Mouse (Mus musculus): ENCODE measurements around the gene Snx6.

DNA sequence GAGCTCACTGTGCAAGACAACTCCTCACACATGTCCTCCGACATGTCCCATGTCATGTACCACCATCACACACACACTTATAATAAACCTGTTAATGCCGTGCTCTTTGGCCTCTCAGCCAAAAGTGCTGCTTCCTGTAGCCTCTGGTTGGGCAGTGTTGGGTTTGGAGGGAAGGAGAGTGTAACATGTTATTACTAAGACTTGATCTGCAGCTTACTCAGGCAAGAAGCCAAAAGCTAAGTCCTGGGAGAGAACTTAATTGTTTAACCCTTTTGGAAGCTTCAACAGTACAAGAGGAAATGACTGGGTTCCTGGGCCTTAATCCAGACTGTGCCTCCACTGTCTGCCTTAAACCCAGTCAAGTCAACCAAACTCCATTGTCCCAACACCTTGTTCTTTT, 14.6 kb upstream of the Snx6 start:
- TF ChIP-seq CTCF (IDR thresholded peaks at IDR 0.05; ENCODE audit: control insufficient read depth, insufficient read depth, insufficient replicate concordance, low read depth, low read length) (no peak), POLR2A (IDR thresholded peaks at IDR 0.05; ENCODE audit: control insufficient read depth, low read depth, low read length) (no peak)
